Mouse (Mus musculus): ENCODE results near the gene Apoc4. TPM values are rescaled to one million over a fixed set of nuclear protein-coding genes. Genes with fewer than 3 reads are reported as not detected.
A peak's percentile ranks its signal among the peaks of the same experiment; 100 is the strongest.
"Not testable (repeated sequence)": the region's sequence is repeated elsewhere in the genome, so short reads cannot be mapped to it uniquely, and the experiment has no call there.

The Apoc4 gene
- total RNA-seq, 2 experiments from 2014 or later = not detected

DNA sequence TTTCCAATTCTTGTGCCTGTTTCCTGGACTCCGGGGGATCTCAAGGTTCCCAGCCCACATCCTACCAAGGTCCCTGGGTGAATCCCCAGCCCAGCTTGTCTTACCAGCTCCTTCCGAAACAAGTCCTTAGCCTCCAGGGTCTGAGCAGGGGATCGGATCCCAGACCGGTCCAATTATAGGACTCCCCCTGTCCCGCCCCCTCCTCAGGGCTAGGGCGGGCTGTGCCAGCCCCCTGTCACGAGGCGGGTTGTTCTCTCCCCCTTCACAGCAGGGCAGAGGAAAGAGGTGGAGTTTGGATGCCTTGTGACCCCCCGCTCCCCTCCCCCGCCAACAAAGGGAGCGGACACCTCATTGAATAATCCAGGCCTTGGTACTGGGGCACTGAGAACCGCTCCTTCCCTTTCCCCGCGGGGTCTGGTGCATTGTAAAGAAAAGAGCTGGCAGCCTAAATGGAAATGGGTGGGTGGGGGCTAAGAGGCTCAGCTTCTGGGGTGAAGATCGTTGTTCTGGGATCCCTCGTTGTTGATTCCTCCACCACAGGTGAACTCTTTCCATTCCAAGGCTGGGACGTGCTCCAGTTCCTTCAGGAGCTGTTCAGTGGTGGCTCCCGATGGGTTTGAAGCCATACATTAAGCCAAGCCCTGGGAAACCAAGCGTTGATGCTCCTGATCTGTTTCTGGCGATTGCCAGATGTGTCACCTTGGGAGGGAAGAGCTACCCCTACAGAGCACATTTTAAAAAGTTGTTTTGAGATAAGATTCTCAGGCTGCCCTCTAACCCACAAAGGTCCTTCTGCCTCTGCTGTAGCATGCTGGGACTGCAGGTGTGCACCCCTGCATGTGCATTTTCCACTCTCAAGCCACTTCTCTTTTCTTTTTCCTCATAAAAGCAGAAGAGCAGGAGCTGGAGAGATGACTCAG, 17.9 kb upstream of the Apoc4 start, which contains the start of gene Apoe:
Gene Apoe, minus strand, starts transcription at position 282 of the 920 bp plus-strand sequence.
- peak; percentile 71 for DNase-seq

DNA sequence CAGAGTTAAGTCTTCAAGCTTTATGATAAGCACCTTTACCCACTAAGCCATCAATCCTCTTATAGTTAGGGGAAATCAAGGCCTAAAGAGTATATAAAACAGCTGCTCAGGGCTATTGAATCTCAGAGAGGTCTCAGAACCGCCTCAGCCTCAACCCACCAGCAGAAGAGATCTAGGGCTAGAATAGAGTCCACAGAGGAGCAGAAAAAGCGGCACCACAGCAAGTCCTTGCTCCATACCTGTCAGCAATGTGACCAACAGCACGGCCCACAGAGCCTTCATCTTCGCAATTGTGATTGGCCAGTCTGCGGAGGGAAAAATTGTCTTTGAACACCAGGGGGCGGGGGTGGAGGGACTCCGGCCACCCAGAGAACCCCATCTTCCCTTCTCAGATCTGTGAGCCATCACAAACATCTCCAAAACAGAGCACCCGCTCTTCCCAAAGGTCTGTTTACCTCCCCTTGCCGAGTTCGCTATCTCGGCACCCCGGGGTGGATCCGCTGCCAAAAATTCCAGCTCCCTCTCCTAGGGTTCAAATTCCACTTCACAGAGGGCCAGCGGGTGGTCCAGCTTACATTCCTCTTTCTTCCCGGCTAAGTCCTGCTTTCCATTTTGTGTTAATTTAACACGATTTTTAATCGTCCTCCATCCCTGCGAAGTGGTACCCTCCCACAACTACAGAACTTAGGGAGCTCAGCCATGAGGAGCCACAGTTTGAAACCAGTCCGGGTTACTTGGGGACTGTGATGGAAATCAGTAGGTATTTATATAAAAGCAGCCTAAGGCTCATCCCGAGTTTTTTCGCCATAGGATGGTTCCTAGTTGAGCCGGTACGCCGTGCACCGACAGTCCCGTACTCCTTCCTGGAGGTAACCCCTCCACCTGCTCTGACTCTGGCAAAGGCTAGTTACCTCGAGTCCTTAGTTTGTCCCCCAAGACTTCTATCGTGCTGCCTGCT, 16.9 kb upstream of the Apoc4 start:
- DNase-seq = peak; percentile 46

DNA sequence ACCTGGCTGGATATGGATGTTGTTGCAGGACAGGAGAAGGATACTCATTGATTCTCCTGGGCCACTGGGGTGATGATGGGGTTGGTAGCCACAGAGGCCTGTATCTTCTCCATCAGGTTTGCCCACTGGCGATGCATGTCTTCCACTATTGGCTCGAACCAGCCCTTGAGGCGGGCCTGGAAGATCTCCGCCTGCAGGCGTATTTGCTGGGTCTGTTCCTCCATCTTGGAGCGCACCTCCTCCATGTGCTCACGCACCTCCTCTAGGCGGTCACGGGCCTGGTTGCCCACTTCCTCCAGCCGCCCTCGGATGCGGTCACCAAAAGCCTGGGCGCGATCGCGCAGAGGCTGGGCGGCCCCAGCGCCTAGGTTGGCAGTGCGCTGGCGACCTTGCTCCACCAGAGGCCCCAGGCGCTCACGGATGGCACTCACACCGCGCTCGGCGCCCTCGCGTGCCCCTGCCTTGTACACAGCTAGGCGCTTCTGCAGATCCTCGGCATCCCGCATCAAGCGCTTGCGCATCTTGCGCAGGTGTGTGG, 15.1 kb upstream of the Apoc4 start:
- no peak for DNase-seq

DNA sequence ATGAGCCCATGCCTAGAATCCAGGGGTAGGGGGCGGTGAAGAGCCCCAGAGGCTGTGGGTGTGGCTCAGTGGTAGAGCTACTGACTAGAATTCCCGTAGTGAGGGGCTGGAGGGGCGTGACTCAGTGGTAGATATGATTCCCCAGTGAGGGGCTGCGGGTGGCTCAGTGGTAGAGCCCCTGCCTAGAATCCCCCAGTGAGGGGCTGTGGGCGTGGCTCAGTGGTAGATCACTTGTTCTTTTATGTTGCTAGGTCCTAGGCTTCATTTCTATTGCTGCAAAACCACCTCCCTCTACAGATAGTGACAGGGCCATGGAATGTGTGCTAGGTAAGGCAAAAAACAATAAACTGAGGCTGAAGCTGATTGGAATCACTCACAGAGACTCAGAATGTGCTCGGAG, 14.6 kb upstream of the Apoc4 start:
- no peak for DNase-seq

DNA sequence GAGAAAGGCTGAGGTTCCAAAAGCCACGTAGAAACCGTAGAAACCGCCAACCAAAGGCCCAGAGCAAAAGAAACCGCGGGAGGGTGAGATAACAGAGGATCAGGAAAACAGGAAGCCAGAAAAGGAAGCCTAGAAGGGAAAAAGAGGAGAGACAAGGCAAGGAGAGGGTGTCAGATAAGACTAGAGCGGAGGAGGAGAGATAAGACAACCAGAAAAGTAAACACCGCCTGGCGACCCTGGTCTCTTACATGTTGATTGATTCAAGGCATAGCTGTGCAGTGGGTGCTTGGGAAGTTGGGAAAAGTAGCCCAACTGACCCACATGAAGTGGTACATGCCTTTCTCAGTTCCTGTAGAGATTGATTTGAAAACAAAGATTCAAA, 13.9 kb upstream of the Apoc4 start:
- DNase-seq = no peak

DNA sequence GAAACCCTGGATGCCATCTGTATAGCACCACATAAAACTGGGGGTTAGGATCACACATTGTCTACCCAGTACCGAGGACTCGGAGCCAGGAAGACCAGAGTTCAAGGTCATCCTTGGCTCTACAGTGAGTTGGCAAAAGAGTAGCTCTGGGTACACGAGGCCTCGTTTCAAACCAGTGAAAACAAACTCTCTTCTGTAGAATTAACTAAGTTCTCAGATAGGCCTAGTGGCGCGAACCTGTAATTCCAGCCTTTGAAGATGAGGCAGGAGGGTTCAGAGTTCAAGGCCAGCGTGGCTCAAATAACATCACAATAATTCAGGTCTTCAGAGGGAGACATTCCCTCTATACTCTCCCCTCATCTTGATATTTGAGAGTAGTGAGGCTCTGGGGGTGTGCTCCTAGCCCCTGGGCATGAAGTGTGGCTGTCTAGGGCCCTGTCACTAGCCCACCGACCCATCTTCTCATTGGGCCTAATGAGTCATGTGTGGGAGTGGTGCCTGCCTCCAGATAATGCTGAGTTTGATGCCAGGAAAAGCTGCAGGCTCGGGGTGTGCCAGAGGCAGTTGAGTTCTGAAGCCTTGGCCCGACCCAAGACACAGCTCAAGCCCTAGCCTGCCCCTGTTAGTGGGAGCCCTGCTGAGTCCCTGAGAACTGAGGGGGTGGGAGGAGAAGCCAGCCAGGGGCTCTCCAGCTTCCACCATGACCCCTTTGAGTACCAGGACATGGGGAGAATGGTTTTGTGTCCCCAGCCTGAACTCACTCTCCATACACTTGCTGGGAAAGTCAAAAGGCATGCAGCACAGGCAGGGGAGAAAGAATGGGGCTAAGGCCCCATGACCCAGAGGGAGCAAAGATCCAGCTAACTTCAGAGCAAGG, 13.3 kb upstream of the Apoc4 start:
- peak; percentile 44 for DNase-seq

DNA sequence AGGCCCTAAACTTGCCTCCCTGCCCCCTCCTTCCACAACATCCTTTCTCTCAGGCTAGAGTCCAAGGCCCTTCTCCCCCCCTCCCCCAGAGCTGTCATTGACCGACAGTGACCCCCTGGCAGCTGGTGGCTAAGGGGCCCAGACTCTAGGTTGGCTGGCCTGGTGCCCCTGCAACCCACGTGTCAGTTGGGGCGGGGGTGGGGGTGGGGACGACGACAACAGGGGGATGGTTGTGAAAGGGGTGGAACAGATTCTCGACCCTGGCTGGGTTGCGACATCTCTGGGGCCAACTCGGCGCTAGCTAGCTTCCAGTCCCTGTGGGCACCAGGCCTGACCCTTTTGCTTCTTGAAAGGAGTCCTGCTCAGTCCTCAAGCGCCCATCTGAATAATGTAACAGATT, 12.1 kb upstream of the Apoc4 start:
- DNase-seq = peak; percentile 67

DNA sequence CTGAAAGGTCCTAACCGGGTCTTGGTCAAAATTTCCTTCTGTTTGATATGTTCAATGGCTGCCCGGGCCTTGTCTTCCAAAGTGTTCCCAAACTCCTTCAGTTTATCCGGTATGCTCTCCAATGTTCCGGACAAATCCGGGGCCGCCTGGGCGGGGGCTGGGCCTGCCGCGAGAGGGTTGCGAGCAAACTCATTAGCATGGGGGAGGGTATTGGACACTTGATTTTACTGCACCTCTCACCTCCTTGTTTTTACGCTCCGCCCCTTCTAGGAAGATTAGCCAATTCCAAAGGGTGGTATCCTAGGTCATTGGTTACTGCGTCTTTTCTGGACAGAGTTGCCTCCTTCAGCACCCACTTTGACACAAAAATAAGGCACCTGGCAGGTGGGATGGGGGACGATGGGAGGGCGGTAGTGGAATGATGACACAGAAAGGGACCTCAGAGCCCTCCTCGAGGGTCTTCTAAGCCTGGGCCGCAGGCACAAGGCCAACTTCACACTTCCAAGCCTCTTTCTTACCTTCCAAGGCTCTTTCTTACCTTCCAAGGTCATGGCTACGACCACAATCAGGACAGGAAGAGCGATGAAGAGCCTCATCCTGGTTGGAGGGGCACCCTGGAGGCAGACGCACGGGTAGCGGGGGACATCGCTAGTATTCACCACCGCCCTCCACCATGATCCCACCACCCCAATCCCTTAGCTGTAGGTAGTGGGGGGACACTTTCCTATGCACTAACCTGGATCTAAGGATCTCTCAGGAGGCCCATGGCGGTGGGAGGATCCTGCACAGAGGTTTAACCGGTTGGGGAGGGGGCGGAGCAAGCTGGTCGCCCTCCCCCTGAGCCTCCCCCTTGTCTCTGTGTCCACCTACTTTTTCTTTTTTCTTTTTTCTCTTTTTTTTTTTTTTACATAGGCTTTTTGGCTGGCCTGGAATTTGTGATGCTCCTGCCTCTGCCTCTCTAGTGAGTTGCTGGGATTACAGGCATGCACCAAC, 10.9 kb upstream of the Apoc4 start, which contains the start of gene Apoc1:
Gene Apoc1, minus strand, starts transcription at position 788 of the 993 bp plus-strand sequence.
- DNase-seq = no peak

DNA sequence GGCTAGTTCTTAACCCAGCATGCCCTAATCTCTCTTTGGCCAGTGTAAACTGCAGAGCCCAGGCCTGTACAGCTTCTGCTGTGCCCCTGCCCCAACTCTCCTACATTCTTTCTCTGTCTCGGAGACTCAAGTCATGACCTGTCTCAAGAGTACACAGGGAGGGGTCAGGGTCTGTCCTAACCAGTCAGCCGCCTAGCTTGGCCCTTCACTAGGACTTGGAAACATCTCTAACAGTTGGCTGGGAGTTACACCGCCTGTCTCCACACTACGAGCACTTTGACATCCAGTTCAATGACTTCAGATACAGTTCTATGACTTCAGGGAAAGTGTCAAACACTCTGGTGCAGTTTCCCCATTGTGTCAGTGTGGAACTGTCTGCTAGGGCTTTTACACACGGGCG, 10.2 kb upstream of the Apoc4 start:
- no peak for DNase-seq

DNA sequence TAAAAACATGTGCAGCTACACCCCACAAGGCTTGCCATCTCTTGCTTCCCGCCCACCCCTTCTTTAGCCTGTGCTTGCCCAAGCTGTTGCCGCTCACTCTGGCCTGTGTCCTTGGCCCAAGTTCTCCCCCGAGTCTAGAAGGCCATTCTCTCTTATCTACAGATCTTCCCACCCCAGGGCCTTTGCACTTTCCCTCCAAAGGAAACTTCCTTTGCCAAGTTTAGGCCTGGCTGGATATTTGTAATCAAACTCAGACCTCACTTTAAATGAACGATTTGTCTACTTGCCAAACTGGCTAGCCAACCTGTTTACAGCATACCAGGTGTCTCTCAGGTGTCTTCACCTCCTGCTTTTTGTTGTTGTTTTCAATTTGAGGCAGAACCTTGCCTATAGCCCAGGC, 9.6 kb upstream of the Apoc4 start:
- no peak for DNase-seq

DNA sequence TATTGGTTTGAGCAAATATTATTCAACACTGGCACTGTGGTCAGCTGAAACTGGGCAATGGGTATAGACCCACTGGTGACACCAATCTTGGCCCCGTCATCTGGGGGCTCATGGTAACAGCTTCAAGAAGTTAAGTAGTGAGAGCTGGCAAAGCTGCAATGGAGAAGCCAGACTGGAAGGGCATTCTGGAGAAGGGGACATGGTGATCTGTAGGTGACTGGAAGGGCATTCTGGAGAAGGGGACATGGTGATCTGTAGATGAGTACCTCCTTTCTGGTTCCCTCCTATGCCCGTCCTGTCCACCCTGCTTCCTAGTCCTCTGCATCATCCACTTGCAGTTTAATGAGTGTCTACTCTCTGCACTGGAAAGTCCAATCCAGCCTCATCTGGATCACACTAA, 7.3 kb upstream of the Apoc4 start:
- no peak for DNase-seq

DNA sequence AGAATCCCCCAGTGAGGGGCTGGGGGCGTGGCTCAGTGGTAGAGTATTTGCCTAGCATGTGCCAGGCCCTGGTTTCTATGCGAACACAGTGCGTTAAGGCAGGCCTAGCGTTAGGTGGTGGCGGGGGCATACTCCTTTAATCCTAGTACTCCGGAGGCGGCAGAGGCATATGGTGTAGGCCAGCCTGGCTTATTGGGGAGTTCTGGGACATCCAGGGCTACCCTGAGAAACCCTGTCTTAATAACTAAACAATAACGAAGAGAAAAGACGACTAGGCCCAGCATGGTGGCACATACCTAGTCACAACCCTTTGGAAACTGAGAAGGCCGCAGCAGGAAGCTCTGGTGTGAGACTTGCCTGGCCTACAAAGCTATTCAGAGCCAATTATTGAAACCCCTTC, 6.8 kb upstream of the Apoc4 start:
- DNase-seq = no peak

DNA sequence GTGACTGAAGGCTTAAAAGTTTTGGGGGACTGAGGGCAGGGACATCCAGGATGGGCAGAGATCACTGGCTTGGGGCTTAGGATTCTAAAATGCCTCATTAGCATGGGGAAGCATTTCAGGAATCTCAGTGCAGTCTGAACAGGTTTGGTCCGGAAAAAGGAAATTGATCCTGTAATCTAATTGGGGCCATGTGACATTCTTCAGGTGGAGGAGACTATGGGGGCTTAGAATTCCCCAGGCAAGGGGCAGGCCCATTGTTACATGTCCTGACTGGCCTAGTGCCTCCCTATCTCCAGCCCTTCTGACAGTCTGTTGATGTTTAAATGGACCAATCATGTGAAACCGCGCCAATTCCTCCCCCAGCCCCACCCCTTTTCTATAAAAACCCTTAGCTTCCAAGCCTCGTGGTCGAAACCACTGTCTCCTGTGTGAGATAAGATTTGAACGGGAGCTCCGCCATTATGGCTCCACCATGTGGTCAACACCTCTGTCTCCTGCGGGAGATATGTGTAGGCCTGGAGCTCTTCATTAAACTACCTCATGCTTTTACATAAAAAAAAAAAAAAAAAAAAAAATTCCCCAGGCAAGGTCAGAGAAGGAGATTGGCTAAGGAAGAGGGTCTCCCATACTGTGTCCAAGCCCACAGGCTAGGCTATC, 5.8 kb upstream of the Apoc4 start:
- not testable (repeated sequence) for DNase-seq

DNA sequence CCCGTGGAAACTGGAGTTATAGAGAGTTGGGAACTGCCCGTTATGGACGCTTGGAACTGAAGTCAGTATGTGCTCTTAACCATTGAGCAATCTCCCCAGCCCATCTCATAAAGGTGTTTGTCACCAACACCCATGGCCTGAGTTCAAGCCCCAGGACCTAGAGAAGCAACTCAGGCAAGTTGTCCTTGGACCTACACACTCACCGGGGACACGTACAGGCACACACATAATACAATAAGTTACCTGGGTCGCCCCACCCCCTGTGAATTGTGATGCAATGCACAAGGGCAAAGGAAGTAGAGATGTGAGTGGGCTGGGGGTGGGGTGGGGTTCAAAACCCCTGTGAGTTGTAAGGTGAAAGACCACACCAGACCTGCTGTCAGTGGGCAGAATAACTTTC, 5.2 kb upstream of the Apoc4 start:
- DNase-seq = no peak

DNA sequence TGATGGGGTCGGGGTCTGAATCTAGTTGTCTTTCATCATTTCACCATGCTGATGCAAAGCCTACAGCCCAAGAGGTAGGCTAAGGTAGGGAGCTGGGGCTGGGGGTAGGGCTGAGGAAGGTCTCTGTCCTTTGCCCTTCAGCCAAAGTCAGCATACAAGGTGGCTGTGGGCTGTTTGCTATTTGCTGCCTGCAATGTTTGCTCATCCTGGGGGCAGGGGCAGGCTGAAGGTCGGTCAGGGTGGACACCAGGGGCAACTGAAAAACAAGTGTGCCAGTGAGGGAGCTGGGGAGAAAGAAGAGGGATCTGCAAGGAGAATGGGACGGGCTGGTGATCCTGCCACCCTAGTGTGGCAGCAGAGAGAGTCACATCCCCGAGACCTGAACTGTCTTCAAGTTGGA, 4.1 kb upstream of the Apoc4 start:
- DNase-seq = no peak

DNA sequence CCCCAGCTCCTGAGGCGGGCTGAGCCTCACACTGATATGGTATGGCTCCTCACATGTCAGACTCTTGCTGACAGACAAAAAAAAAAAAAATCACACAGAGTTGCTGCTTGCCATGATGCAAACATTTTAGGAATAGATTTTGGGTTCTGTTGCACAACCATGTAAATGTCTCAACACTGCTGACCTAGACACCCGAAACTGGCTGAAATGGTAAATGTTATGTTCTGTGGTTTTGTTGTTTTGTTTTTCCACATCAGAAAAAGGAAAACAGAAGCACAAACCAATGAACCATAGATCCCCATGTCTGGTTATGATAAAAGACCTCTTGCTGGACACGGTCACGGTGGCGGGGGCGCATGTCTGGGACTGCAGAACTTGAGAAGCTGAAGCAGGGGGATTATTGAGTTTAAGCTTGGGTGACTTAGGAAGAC, 2.5 kb upstream of the Apoc4 start:
- no peak for DNase-seq

DNA sequence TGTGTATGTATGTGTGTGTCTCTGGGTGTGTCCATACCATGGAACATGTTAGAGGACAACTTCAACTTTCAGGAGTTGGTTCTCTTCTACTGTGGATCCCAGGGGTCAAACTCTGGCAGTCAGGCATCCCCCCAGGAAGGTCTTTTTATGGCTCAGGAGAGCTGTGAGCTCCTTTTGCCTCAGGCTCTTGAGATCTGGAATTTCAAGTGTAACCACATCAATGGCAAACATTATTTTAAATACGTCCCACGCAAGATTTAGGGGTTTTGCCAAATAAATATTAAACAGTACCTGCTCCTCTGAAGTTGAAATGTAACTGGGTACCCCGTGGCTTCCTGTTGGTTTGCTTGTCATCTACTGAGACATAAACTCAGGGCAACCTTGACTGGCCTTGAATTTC, 1.7 kb upstream of the Apoc4 start:
- no peak for DNase-seq

DNA sequence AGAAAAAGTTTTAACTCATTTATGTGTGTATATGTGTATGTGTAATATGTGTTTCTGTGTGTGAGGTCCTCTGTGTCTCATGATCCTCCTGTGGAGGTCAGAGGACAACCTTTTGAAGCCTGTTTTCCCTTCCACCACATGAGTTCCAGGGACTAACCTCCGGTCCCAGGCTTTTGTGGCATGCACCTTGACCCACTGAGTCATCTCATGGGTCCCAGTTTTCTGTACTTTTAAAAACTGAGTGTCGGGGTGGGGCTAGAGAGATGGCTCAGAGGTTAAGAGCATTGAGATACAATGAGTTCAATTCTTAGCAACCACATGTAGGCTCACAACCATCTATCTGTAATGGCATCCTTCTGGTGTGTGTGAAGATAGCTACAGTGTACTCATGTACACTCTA, 577 bp downstream of the Apoc4 start:
- no peak for DNase-seq

DNA sequence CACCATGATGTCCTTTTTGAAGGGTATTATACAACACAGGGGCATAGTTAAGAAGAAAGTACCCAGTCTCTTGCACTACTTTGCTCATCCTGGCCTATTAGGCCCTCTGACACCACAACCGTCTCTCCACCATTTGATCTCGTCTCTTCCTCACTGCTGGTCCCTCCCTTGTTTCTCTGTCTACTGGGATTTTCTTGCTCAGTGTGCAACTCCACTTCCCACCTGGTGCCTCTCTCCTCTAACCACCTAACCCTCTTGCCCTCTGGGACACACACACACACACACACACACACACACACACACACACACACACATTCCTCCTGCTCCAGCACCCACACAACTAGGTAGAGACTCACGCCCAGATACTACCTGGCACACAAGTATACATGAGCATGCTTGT, 2.4 kb downstream of the Apoc4 start:
- no peak for DNase-seq

DNA sequence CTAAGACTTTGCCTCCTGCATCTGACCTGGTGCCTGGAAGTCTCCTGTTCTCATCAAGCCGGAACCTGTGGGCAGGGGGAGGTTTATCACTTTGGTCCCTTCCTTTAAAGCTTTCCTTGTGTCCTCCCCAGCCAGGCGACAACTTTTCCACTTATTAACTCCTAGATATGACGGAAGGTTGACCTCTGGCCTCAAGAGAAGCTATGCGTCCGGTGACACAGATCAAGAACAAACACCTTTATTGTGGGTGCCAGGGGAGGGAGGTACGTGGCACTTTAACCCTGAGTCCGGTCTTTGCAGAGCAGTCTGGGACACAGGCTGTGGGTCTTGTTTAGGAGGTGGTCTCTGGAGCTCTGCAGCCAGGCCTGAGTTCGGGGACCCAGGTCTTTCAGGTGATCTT, 3.4 kb downstream of the Apoc4 start, which contains the start of gene Apoc2:
Gene Apoc2, minus strand, starts transcription at position 70 of the 400 bp plus-strand sequence.
- DNase-seq = no peak

Measured in heart, postnatal 4 days (tissue).